Mouse (Mus musculus) ES-CJ7 (cell line): ENCODE measurements around the gene Tnnc1.

Experiments used
- DNase-seq: peaks from one replicate; pipeline ENCODE4 v3.0.0; 2011; ENCODE audit warnings: low read depth, low spot score

The Tnnc1 gene

DNA sequence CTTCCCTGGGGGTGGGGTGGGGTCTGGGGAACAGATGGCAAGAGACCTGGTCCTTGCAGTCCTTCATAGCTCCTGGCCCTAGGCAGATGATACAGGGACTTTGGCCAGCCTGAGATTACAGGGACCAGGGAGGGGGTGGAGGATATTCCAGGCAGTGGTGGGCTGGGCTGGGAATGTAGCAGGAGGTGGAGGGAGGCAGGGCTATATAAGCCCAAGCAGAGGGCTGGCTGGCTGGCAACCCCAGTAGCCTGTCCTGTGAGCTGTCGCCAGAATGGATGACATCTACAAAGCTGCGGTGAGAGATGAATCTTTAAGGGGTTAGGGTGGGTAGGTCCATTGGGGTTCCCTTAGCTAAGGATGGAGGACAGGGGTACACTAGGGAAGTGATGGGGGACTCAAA, at the start of gene Tnnc1:
TSS of gene Tnnc1 (plus strand) at position 229 of the 400 bp plus-strand sequence.
- DNase-seq = no peak

DNA sequence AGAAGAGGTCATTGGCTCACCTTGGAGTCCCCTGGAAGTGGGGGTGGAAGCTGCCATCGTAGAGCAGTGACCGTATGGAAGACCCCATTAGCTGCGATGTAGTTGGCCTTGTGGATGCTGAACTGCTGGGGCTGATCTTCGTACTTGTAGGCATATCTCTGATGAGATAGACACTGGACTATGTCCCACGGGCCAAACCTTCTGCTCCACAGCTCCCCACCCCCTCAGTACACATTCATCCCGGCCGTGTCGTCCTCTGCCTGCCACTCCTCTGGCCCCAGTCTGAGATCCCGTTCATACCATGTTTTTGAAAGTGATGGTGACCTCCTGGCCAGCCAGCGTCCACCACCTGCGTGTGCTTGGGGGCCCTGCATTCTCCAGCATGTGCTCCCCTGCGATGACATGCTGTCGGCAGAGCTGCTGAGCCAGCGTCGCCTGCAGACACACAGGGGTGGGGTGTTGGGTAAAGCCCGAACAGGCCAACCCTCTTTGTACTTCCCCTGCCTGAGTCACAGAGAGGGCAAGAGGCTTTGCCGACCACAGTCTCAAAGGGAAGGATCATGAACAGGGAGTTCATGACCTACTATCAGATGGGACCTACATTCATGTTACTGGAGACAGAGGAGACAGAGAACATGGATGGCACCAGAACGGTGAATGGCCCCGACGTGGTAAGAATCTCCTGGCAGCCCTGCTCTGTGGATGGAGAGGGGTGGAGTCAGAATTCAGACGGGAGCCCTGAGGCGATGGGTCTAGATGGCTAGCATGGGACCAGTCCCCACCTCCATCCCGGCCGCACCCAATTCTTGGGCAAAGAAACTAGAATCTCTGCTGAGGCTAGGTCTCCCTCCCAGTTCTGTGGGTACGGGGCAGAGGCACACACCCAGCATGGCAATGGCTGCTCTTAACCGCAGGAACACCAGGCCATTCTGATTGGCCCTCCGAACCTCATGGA, 47.6 kb upstream of the Tnnc1 start:
- no peak for DNase-seq

- no peak for DNase-seq
Measured at GRCm38 (mm10) chr14:31161191-31161590, 46.9 kb upstream of the Tnnc1 start.

- DNase-seq = no peak
Measured at GRCm38 (mm10) chr14:31161638-31162037, 46.5 kb upstream of the Tnnc1 start.

DNA sequence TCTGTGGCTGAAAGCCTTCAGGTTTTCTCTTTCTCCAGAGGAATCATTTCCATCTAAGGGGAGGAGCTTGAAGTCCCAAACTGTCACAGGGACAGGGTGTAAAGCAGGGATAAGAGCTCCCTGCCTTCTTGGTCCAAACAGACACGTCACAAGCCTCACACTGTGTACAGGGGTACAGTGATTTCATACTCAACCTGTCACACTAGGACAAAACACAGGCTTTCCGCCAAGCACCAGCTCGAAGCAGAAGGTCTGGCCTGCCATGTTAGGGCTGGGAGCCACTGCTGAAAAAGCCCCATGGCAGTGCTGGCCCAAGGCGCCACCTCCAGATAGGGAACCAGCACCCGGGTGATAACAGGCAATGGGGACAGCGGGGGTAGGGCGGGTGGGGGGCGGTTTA, 44.0 kb upstream of the Tnnc1 start:
- DNase-seq = no peak

DNA sequence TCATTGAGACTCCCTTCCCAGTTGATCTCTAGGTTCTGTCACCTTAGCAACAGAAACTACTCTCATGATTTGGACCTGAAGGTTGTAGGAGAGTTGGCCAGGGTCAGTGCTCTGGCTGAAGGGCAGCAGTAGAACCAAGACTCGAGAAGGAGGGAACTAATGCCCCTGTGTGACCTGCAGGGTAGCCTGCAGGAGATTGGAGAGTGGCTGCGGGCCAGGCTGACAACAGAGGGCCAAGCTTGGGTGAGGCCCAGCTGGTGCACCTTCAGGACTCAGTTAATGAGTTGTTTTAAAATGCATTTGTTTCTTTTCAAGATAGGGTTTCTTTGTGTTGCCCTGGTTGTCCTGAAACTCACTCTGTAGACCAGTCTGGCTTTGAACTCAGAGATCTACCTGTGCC, 43.1 kb upstream of the Tnnc1 start:
- DNase-seq = no peak

GRCm38 (mm10) chr14:31165458-31165857, 42.7 kb upstream of the Tnnc1 start:
- no peak for DNase-seq

DNA sequence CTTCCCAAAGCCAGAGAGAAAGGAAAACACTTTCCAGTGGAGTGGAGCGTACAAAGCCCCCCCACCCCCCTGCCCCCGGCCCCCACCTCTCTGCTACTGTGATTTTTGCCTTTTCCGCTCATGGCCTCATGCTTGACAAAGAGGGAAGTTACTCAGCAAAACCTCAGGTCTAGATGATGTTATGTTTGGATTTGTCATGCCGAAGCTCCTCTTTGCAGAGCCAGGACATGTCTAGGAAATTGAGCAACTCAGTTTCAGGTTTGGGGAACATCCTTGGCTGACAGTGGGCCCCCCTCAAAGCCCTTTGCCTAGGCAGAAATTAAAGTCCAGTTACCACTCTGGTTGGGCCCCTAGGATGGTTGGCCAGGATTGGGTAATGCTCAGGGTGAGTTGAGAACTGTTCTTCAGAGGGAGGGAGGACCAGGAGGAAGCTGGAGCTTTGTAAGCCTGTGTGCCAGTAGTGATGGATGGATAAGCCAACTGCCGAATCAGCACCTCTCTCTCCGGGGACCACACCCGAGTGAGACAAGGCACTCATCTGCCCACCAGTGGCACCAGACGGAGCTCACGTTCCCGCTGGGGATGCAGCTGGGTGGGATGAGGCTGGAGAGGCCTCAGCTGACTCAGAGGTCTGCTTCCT, 42.0 kb upstream of the Tnnc1 start:
- no peak for DNase-seq

DNA sequence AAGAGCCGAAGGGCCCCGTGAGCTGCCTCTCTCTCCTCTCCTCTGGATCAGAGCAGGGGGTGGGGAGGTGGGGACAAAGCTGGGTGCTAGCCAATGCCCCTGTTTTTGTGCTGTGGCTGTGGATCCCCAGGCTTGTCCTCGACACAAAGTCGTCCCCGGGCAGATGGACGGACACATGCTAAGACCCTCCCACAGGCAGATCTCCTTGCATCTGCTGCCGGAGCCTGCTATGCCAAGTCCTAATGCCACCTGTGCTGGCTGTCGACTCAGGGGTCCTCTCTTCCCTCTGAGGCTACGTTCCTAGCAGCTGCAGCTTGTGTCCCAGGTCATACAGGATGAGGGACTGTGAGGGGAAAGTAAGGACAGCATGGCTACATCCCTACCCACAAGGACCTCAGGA, 41.3 kb upstream of the Tnnc1 start:
- DNase-seq = no peak

DNA sequence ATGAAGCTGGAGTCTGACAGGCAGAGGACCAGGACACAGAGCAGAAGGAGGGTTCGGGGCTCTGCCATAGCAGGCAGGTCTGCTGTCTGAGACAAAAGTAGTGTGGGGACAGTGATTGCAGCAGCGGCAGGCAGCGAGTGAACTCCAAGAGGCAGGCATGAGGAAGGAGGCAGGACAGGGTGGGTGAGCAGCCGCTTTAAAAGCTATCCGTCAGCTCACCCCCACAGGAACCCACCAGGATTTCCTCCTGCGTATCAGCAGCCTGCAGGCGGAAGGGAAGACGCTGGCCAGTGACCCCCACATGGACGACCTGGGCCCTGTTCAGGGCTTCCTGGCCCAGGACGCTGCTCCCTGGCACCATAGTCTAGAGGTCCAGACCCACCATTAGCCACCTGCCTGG, 39.7 kb upstream of the Tnnc1 start, which contains the start of gene Stab1:
TSS of gene Stab1 (minus strand) at position 217 of the 400 bp plus-strand sequence.
- no peak for DNase-seq

DNA sequence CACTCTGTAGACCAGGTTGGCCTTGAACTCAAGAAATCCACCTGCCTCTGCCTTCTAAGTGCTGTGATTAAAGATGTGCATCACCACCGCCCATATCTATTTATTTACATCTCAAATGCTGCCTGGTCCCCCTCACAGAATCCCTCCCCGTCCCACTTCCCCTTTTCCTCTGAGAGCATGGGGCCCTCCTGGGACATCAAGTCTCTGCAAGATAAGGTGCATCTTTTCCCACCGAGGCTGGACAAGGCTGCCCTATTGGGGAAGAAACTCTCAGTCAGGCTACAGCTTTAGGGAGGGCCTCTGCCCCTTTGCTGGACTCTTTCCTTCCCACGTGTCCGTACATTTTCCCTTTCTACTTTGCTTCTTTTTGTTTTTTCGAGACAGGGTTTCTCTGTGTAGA, 38.6 kb upstream of the Tnnc1 start:
- no peak for DNase-seq

GRCm38 (mm10) chr14:31170963-31171362, 37.1 kb upstream of the Tnnc1 start:
- DNase-seq = no peak

DNA sequence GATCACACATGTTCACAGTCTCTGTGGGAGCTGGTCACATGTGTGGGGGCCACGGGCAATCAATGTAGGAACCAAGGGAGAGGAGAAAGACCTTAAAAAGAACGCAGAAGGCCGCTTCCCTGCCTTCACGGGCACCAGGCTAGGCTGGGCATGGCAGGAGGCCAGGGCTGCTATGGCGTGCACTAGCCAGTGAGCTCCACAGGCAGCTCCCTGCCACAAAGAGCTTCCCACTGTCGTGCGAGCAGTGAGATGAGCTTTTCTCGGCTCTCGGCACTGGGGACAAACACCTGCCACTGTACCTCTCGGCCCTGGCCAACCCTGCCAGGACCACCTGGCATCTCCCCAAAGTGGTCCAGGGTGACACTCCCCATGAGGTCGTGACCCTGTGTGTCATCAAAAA, 36.7 kb upstream of the Tnnc1 start:
- DNase-seq = no peak

DNA sequence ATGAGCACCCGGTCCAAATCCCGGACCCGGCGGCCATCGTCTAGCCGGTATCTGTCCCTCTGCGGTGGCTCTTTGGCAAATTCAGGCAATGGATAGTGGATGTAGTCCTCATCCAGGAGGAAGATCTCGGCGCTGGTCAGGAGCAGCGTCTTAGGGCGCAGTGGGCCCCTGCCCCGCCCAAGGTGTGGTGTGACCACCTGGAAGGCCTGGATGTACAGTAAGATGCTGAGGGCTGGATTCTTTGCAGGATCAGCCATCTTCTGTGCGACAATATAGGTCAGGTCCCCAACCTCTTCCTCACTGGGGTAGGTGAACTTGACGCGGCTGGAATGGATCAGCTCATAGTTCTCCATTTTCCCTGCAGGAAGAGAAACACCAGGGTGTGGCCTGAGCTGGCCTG, 36.3 kb upstream of the Tnnc1 start:
- no peak for DNase-seq

DNA sequence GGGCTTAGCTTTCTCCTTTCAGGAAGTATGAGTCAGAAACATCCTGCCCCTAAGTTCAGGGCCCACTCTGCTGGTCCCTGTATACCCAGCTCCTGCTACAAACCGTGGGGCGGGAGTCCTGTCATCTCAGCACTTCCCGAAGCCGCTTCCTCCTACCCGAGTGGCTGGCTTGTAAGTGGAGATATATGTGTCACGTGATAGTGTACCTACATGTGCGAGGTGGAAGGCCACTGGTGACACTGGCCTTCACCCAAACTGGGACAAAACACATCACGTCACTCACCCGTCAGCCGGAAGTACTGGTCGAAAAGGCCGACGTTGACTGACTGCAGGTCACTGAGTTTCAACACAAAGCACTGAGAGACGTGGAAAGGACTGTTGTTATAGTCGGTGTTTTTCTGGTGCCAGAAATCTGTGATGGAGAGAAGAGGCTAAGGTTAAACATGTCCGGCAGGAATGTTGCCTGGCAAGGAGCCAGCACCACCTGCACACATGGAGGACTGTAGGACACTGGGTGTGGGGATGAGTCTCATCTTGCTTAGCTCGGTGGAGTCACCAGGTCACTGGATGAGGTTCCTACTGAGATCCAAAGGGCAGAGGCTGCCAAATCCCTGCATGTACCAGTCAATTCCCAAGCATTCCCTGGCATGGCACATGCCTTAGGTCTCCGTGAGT, 35.2 kb upstream of the Tnnc1 start:
- DNase-seq = no peak

DNA sequence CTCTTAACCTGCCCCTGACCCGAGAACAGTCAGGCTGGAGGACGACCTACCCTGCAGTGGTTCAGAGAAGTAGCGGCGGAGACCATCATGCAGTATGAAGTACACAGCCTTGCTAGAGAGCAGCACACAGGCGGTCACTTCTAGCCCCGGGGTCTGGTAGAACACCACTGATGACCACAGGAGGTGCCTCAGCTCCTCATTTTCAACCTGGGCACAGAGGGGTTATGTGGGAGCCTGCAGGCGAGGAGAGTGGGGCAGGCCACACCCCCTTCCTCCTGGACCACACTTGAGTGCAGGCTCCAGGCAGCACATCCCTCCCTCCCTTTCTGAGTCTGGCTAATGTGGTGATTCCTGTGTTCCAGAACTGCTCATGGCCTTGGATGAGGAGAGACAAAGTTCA, 34.6 kb upstream of the Tnnc1 start:
- no peak for DNase-seq

DNA sequence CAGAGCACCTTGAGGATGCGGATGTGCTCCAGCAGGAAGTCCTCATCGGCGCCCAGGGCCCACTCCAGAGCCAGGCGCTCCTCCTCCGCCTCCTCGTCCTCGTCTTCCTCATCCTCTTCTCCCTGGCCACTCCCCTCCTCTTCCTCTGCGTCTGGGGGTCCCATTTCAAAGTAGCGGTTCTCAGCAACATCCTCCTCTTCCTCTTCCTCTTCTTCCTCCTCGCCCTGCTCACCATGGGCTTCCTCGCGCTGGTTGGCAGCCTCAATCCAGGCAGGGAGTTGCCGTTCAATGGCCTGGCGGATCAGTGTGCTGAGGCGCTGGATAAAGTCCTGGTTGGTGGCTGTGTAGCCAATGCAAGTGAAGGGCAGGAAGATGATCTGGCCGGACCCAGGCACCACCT, 30.8 kb upstream of the Tnnc1 start:
- no peak for DNase-seq

DNA sequence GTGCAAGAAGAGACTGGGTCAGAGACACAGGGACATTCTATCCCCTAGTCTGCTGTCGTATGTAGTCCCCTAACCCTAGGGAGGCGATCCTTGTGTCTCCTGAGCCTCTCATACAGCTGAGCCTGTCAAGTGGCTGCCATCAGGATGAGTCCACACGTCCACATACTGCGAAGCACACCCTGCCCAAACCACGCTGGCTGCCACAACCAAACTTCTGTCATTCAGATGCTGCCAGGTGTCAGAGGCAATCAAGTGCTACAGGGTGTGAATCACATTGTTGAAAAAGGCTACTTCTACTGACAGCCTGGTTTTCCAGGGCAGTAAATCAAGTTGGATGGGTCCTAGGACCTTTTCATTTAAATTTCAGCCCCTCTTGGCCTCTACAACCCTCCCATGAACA, 30.4 kb upstream of the Tnnc1 start:
- DNase-seq = no peak

DNA sequence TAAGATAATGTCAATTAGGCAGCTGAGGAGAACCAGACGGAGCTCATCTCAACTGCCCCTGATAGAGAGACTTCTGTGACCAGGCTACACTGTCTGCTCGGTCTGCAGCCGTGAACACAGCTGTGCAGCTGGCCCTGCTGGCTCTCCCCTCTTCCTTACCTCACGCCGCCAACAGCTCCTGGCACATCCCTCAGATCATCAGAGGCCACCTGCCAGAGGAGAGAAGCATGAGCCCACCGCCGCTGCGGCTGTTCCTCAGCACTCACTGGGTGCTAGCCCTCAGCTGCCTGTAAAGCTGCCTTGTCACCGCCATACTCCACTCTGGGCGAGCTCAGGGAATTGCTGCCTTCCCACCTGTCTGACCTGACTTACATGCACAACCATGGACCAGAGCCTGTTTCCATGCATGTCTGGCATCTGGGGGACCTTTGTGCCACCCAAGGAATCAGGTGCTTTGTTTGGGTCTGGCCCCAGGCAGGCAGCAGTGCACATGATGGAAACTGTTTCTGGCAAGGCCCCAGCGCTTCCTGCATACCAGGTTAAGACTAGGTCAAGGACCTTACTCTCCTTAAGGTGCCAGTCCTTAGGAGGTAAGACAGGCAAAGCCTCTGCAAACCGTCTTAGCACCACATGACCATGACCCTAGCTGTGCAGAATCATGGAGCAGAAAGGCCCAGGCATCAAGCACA, 28.3 kb upstream of the Tnnc1 start:
- no peak for DNase-seq

GRCm38 (mm10) chr14:31181512-31181911, 26.6 kb upstream of the Tnnc1 start:
- DNase-seq = no peak

DNA sequence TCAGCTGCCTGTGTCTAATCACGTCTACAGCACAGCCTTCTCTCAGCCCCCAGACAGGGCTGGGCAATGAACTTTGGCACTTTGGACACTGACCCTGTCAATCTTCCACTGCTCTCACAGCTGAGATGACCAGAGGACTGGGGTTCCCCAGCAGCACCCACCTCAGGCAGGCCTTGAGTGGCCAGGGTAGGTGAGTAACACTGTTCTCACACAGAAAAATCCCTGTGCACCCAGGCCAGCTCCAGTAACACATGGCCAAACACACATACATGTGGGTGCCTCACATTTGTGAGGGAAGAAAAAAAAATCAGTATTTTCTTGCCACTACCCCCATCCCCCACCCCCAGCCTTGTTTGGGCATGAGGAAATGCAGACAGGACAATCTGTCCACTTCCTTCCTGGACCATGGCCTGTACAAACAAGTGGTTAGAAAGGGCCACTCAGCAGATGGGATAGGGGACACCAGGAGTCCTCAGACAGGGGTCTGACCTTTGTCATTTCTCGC, 25.3 kb upstream of the Tnnc1 start:
- no peak for DNase-seq

DNA sequence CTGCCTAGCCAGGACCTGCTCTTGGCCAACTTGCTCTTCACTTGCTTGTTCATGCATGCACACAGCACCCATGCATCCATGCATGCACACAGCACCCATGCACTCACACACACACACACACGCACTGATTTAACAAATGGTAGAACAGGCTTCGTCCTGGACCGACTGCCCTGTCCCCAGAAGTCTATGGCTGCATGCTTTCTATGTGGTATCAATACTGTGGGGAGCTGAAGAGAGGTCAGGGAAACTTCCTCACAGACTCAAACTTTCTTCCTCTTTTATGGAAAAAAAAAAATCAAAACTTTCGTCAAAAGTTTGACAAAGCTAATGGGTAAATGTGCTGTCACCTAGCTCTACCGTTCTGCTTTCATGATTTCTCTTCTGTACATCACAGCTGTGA, 24.6 kb upstream of the Tnnc1 start:
- no peak for DNase-seq
